Mouse (Mus musculus) hindbrain, embryonic 10.5 days (tissue): ENCODE results near the gene Dntt. TPM values are rescaled to one million over a fixed set of nuclear protein-coding genes. Genes with fewer than 3 reads are reported as not detected.

Experiments used
- DNase-seq: peaks from one replicate; pipeline ENCODE4 v3.0.0-alpha.2; 2017; ENCODE audit warnings: low spot score
- H3K27ac ChIP-seq: fragments of 300-500 bp; sonication (generic); 2 replicates; pipeline ENCODE4 v1.5.1; 2016; ENCODE audit warnings: mild to moderate bottlenecking, moderate library complexity
- H3K27me3 ChIP-seq: fragments of 300-500 bp; sonication (generic); 2 replicates; pipeline ENCODE4 v1.6.1; 2016; ENCODE audit warnings: mild to moderate bottlenecking; ENCODE audit not compliant: poor library complexity, insufficient read depth, severe bottlenecking
- H3K36me3 ChIP-seq: fragments of 300-500 bp; sonication (generic); 2 replicates; pipeline ENCODE4 v1.6.1; 2016; ENCODE audit warnings: mild to moderate bottlenecking, moderate library complexity
- H3K4me1 ChIP-seq: fragments of 300-500 bp; sonication (generic); replicated peaks from 2 replicates; pipeline ENCODE4 v1.6.1; 2016; ENCODE audit warnings: mild to moderate bottlenecking
- H3K4me3 ChIP-seq: fragments of 300-500 bp; sonication (generic); 2 replicates; pipeline ENCODE4 v1.5.1; 2016; ENCODE audit warnings: mild to moderate bottlenecking, moderate library complexity
- H3K9me3 ChIP-seq: fragments of 300-500 bp; sonication (generic); 2 replicates; pipeline ENCODE4 v1.6.1; 2016; ENCODE audit warnings: mild to moderate bottlenecking, moderate library complexity
- WGBS: fragments of 180-500 bp; shearing (Covaris S2); methylation state at CpG from one replicate; pipeline ENCODE4 v1.1.7; 2016; 5-methylcytosine and 5-hydroxymethylcytosine counted together
- polyA plus RNA-seq: library from polyadenylated mRNA; unstranded; fragments of >200 nt; fragmentation: Nextera tagmentation; extraction: Ambion mirVana; gene quantifications from 2 replicates; pipeline ENCODE4 v1.2.1, GENCODE M21; 2016

Gene Dntt
- polyA plus RNA-seq, 1 experiment from 2014 or later: not detected

- Histone ChIP-seq H3K4me1 (peaks cover 16% of the 10 kb centered on the region), H3K9me3 (no peaks in the 10 kb centered on the region), H3K27ac (no peak overlapping the region), H3K27me3 (peaks cover 21% of the 10 kb centered on the region), H3K4me3 (no peak overlapping the region), H3K36me3 (no peaks in the 10 kb centered on the region)
- WGBS: 7% methylated on average over 2 of the region's 2 CpGs
- peak; percentile 76 for DNase-seq
Observed at GRCm38 (mm10) chr19:41086700-41087099, 57.6 kb downstream of the Dntt start.

- Histone ChIP-seq H3K9me3 (no peaks in the 10 kb centered on the region), H3K4me3 (no peak overlapping the region), H3K27me3 (peaks cover 21% of the 10 kb centered on the region), H3K4me1 (peaks cover 10% of the 10 kb centered on the region), H3K36me3 (no peaks in the 10 kb centered on the region), H3K27ac (no peak overlapping the region)
- DNase-seq: no peak
- WGBS: 67% methylated on average over 4 of the region's 4 CpGs
Observed at GRCm38 (mm10) chr19:41087901-41088300, 58.8 kb downstream of the Dntt start.

- WGBS: 45% methylated on average over 18 of the region's 18 CpGs
Observed at GRCm38 (mm10) chr19:41088491-41088890, 59.4 kb downstream of the Dntt start.

DNA sequence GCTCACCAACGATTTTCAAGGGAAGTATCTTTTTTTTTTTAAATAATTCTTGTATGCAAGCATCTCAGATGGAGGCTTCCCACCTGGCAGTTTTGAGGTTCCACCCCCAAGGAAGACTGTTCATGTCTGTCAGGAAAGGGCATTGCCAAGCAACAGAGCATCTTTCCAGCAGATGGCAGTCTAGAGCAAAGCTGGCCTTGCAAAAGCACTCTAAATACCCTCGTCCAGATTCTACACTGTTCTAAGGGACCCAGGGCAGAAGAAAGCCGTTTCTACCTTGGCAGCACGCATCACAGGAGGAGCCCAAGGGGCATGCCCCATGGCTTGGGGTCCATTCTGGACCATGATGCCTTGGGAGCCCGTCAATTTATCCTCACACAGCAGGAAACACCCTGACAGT, 60.8 kb downstream of the Dntt start:
- Histone ChIP-seq H3K36me3 (no peaks in the 10 kb centered on the region), H3K9me3 (no peaks in the 10 kb centered on the region), H3K27me3 (peaks cover 21% of the 10 kb centered on the region), H3K27ac (no peak overlapping the region), H3K4me3 (no peak overlapping the region), H3K4me1 (peaks cover 13% of the 10 kb centered on the region)
- peak; percentile 70 for DNase-seq
- 15% methylated on average over 5 of the region's 5 CpGs for WGBS

More at GRCm38 (mm10) chr19:41088491-41088890, 59.4 kb downstream of the Dntt start:
- H3K27ac ChIP-seq: 0 out of 2 replicates have a peak overlapping the region, but pooled peaks have one; percentile 43
- no peak for DNase-seq
- no peaks in the 10 kb centered on the region for H3K36me3 ChIP-seq
- no peak overlapping the region for H3K4me3 ChIP-seq
- H3K9me3 ChIP-seq: no peaks in the 10 kb centered on the region
- peaks cover 21% of the 10 kb centered on the region for H3K27me3 ChIP-seq
- H3K4me1 ChIP-seq: peaks cover 13% of the 10 kb centered on the region

DNA sequence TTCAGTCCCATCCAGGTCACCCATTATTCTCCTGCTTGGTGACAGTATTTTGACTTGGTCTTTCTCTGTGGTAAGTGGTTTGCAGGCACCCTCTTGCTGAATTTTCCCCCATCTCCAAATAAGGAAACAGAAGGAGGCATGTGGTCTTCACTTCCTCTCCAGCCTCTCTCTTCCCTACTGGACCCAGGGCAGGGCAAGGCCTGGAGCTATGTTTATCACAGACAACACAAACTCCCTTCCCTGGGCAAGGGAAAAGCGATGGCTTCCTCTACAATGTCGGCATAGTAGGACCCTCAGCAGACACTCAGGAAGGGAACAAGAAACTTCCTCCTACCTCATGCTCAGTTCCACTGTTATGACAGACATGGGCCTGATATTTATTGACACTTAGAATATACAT, 62.8 kb downstream of the Dntt start:
- Histone ChIP-seq H3K36me3 (no peaks in the 10 kb centered on the region), H3K4me1 (peaks cover 20% of the 10 kb centered on the region), H3K9me3 (no peaks in the 10 kb centered on the region), H3K4me3 (no peak overlapping the region), H3K27ac (no peak overlapping the region), H3K27me3 (peaks cover 24% of the 10 kb centered on the region)
- DNase-seq: no peak
- WGBS: 84% methylated on average over 2 of the region's 2 CpGs

- H3K36me3 ChIP-seq: no peaks in the 10 kb centered on the region
Observed at GRCm38 (mm10) chr19:41097038-41097437, 68.0 kb downstream of the Dntt start.

DNA sequence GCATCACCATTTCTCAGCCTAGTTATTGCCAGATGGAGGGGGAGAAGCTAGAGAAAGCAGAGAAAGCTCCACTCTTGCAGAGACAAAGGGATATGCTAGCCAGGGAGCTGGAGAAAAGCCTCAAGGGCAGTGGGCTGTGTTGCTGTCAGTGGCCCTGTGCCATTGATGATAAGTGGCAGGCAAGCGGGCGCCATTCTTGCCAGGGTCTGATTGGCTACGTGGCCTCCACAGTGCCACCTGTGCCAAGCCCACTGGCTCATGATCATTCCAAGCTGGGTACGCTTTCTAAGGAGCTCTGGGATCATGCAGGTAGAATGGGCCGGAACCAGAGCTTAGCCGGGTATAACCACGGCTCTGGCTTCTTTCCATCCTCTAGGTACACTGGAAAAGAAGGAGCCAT, 71.8 kb downstream of the Dntt start:
- Histone ChIP-seq H3K27ac (no peak overlapping the region), H3K9me3 (no peaks in the 10 kb centered on the region), H3K27me3 (peaks cover 12% of the 10 kb centered on the region; the same call in 1 of the 2 replicates), H3K36me3 (no peaks in the 10 kb centered on the region), H3K4me1 (peaks cover 28% of the 10 kb centered on the region), H3K4me3 (no peak overlapping the region)
- WGBS: 96% methylated on average over 7 of the region's 7 CpGs
- no peak for DNase-seq

More at GRCm38 (mm10) chr19:41097038-41097437, 68.0 kb downstream of the Dntt start:
- Histone ChIP-seq H3K27me3 (peaks cover 9% of the 10 kb centered on the region; the same call in 1 of the 2 replicates), H3K4me1 (peaks cover 29% of the 10 kb centered on the region), H3K9me3 (no peaks in the 10 kb centered on the region), H3K4me3 (no peak overlapping the region), H3K27ac (peak overlapping the region; percentile 51; the same call in 1 of the 2 replicates)
- WGBS: 54% methylated on average over 4 of the region's 4 CpGs
- DNase-seq: no peak

DNA sequence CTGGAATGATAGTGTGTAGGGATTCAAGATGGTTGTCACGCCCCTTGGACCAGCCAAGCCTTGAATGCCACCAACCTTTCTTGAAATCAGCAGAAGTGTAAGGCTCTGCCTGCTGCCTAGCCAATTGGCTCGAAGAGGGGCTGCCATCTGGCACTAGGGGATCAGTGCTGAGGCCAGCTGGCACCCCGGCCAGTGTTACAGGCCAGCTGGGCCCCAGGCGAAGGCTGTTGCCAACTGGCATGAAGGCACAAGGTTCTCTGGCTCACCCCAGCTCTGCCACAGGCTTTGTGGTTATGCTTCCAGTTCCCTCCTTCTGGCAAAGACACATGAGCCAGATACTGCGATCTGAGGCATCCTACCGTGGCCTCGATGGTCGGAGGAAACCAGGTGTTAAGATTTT, 72.3 kb downstream of the Dntt start:
- Histone ChIP-seq H3K27ac (no peak overlapping the region), H3K4me3 (no peak overlapping the region), H3K27me3 (peaks cover 12% of the 10 kb centered on the region; the same call in 1 of the 2 replicates), H3K36me3 (no peaks in the 10 kb centered on the region), H3K9me3 (no peaks in the 10 kb centered on the region), H3K4me1 (peaks cover 26% of the 10 kb centered on the region)
- WGBS: 85% methylated on average over 8 of the region's 8 CpGs
- DNase-seq: no peak

GRCm38 (mm10) chr19:41104922-41105321, 75.8 kb downstream of the Dntt start:
- Histone ChIP-seq H3K27ac (no peak overlapping the region), H3K4me1 (peaks cover 25% of the 10 kb centered on the region), H3K36me3 (no peaks in the 10 kb centered on the region), H3K27me3 (peaks cover 12% of the 10 kb centered on the region; the same call in 1 of the 2 replicates), H3K4me3 (no peak overlapping the region), H3K9me3 (no peaks in the 10 kb centered on the region)
- 52% methylated on average over 8 of the region's 8 CpGs for WGBS
- DNase-seq: peak; percentile 43

DNA sequence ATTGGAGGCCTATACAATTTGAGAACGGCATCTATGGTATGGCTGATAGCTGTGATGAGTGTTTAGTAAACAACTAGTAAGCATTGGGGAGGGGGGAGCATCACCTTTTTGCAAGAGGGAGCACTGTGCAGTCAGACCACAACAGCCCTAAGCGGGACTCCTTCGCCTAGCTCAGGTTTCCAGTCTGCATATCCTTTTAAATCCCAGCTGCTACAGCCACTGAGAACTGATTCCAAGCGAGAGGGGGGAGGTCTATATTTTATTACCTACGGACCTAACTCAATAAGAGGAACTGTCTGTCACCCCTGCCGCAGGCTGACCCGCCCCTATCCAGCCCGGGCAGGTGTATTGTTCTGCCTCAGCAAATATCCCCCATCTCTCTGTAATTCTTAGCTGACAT, 78.5 kb downstream of the Dntt start:
- Histone ChIP-seq H3K27me3 (peaks cover 10% of the 10 kb centered on the region; the same call in 1 of the 2 replicates), H3K36me3 (no peaks in the 10 kb centered on the region)

DNA sequence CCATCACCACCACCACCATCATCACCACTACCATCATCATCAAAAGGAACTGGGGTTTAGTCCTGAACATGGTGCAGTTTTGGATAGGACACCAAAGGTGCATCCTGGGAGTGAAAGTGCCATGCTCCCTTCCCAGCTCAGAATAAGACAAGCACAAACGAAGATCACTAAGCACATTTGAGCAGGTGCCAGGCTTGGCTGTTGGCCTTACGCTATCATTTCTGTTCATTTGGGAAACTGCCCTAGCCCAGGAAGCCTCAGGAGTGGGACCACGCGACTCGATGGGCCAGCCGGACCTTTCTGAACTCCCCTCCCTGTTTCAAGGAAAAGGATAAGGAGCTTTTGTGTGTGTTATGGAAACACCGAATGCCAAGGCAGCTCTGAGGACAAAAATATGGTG, 79.6 kb downstream of the Dntt start:
- Histone ChIP-seq H3K4me1 (peaks cover 40% of the 10 kb centered on the region), H3K27me3 (peaks cover 10% of the 10 kb centered on the region; the same call in 1 of the 2 replicates), H3K36me3 (no peaks in the 10 kb centered on the region), H3K9me3 (no peaks in the 10 kb centered on the region), H3K4me3 (no peak overlapping the region), H3K27ac (no peak overlapping the region)
- DNase-seq: no peak
- 92% methylated on average over 7 of the region's 7 CpGs for WGBS

More for the DNA sequence above, 78.5 kb downstream of the Dntt start:
- WGBS: 62% methylated on average over 8 of the region's 8 CpGs
- Histone ChIP-seq H3K4me3 (no peak overlapping the region), H3K9me3 (no peaks in the 10 kb centered on the region), H3K4me1 (peaks cover 31% of the 10 kb centered on the region), H3K27ac (no peak overlapping the region)
- no peak for DNase-seq
